10 mouse cellular contexts compared by ENCODE assay signal in genomic region chr10:94549511-94550232, GRCm38 (mm10).
DNase-seq lines count a peak whose midpoint lies in the region; ATAC-seq lines count a peak whose summit lies in the region.
"Had no signal": no experiment of that assay in that cellular context is flagged by ENCODE, and none has a peak within 500 bp of the region (broad histone marks: within the 10 kb centered on the region; RNA-seq: fewer than 3 reads in every experiment).

No protein-coding gene starts in this region.

- no peaks in the 10 kb centered on the region for H3K9me3 ChIP-seq in liver, embryonic 12.5 days (replicated peaks)
- H3K9me3 ChIP-seq: G1E; limb, embryonic 13.5 days had no signal

- H3K4me2 ChIP-seq in liver, embryonic 12.5 days: no peak overlapping the region
- H3K4me2 ChIP-seq: limb, embryonic 13.5 days had no signal

- no peaks in the 10 kb centered on the region for H3K27me3 ChIP-seq in liver, embryonic 12.5 days (replicated peaks)
- H3K27me3 ChIP-seq: limb, embryonic 13.5 days had no signal

- H3K36me3 ChIP-seq in liver, embryonic 12.5 days: no peaks in the 10 kb centered on the region
- H3K36me3 ChIP-seq: limb, embryonic 13.5 days had no signal

- H3K4me3 ChIP-seq in liver, embryonic 12.5 days: no peak overlapping the region
- H3K4me3 ChIP-seq: limb, embryonic 13.5 days had no signal

- H3K4me1 ChIP-seq in liver, embryonic 12.5 days: peaks cover 37% of the 10 kb centered on the region

- H3K27ac ChIP-seq in liver, embryonic 12.5 days: no peak overlapping the region
- H3K27ac ChIP-seq: limb, embryonic 13.5 days had no signal

- WGBS in liver, embryonic 12.5 days (ENCODE audit: insufficient replicate concordance): 74% methylated on average over 4 of the region's 4 CpGs

- ATAC-seq in liver, embryonic 12.5 days: no peak

- peak; percentile 49 for DNase-seq in gastrocnemius, adult 18-20 months (ENCODE audit: low spot score)
- no peak for DNase-seq in gastrocnemius, postnatal 36 days
- peak; percentile 41 for DNase-seq in right cerebral cortex, adult 18-20 months
- no peak for DNase-seq in right cerebral cortex, postnatal 4 days
- peak; percentile 64 for DNase-seq in kidney, postnatal 14 days
- peak; percentile 76 for DNase-seq in testis, postnatal 10 days (ENCODE audit: low spot score)
- no peak for DNase-seq in right cerebral cortex, adult 2 months (ENCODE audit: low spot score in 2 of 2)

- intact Hi-C loops in gastrocnemius, postnatal 36 days (cut with DNase I): no loop called here

- H3K9ac ChIP-seq in liver, embryonic 12.5 days: no peak overlapping the region
- H3K9ac ChIP-seq: limb, embryonic 13.5 days had no signal

Comparison
In these comparisons a context has a peak if more than half of its experiments do, and no peak if none do; other contexts are left out.
1. DNase-seq: peak in gastrocnemius, adult 18-20 months (single experiment), right cerebral cortex, adult 18-20 months (single experiment), kidney, postnatal 14 days (single experiment) and testis, postnatal 10 days (single experiment); none in gastrocnemius, postnatal 36 days (0 of 2), right cerebral cortex, postnatal 4 days (single experiment) and right cerebral cortex, adult 2 months (0 of 2).